Mouse (Mus musculus): Measurements from ENCODE around the gene Optn.

GRCm38 (mm10) chr2:5025162-5025733, 38.6 kb downstream of the Optn start:
- no peak for TF ChIP-seq POLR2A (IDR thresholded peaks at IDR 0.05; ENCODE audit: extremely low read depth, insufficient read depth, low read length)
- 0 out of 2 replicates have a peak, but pooled peaks have one; percentile 1 for TF ChIP-seq CTCF (IDR thresholded peaks at IDR 0.05; ENCODE audit: extremely low read depth, insufficient read depth, low read length)
